Mouse (Mus musculus) intestine, postnatal 0 days (tissue): ENCODE data around the gene Pax5. TPM values are rescaled to one million over a fixed set of nuclear protein-coding genes. Genes with fewer than 3 reads are reported as not detected.

Experiments
- ATAC-seq: fragments of 200-750 bp; cut with Nextera tagmentation; 2 replicates; pipeline ENCODE4 v1.8.0; 2017; ENCODE audit warnings: mild to moderate bottlenecking, moderate TSS enrichment, moderate library complexity
- H3K27ac ChIP-seq: fragments of 300-500 bp; sonication (generic); 2 replicates; pipeline ENCODE4 v1.5.1; 2014; ENCODE audit warnings: mild to moderate bottlenecking, low read depth, low read length, moderate library complexity
- H3K27me3 ChIP-seq: fragments of 300-500 bp; sonication (generic); replicated peaks from 2 replicates; pipeline ENCODE4 v1.6.1; 2014; ENCODE audit warnings: low read length, mixed read lengths; ENCODE audit not compliant: control insufficient read depth, insufficient read depth
- H3K36me3 ChIP-seq: fragments of 300-500 bp; sonication (generic); 2 replicates; pipeline ENCODE4 v1.6.1; 2014; ENCODE audit warnings: mild to moderate bottlenecking, moderate library complexity; ENCODE audit not compliant: control insufficient read depth, insufficient read depth
- H3K4me1 ChIP-seq: fragments of 300-500 bp; sonication (generic); replicated peaks from 2 replicates; pipeline ENCODE4 v1.6.1; 2014; ENCODE audit warnings: antibody characterized with exemption, low read length, mixed read lengths; ENCODE audit not compliant: control insufficient read depth, insufficient read depth
- H3K4me2 ChIP-seq: fragments of 300-500 bp; sonication (generic); replicated peaks from 2 replicates; pipeline ENCODE4 v1.6.1; 2014; ENCODE audit warnings: low read depth, mild to moderate bottlenecking, moderate library complexity
- H3K4me3 ChIP-seq: fragments of 300-500 bp; sonication (generic); 2 replicates; pipeline ENCODE4 v1.5.1; 2014; ENCODE audit warnings: low read depth, low read length
- H3K9ac ChIP-seq: fragments of 300-500 bp; sonication (generic); 2 replicates; pipeline ENCODE4 v1.6.1; 2014; ENCODE audit warnings: mild to moderate bottlenecking, low read depth, low read length
- H3K9me3 ChIP-seq: fragments of 300-500 bp; sonication (generic); 2 replicates; pipeline ENCODE4 v1.6.1; 2016; ENCODE audit warnings: mixed run types; ENCODE audit not compliant: control insufficient read depth
- CTCF ChIP-seq: sonication (generic); IDR thresholded peaks from 2 replicates; pipeline ENCODE4 v1.5.1; 2016; ENCODE audit warnings: low read depth, mild to moderate bottlenecking, control low read depth, antibody characterized with exemption, moderate library complexity
- WGBS: fragments of 180-500 bp; shearing (Covaris S2); extraction: QIAGEN DNeasy Blood & Tissue Kit; methylation state at CpG from one replicate; pipeline ENCODE4 v1.1.7; 2014; 5-methylcytosine and 5-hydroxymethylcytosine counted together
- polyA plus RNA-seq: library from polyadenylated mRNA; unstranded; fragments of >200 nt; fragmentation: Nextera tagmentation; extraction: Ambion mirVana; gene quantifications from 2 replicates; pipeline ENCODE4 v1.2.1, GENCODE M21; 2015

Gene Pax5
- polyA plus RNA-seq, 1 experiment from 2014 or later, result 0.01 TPM

DNA sequence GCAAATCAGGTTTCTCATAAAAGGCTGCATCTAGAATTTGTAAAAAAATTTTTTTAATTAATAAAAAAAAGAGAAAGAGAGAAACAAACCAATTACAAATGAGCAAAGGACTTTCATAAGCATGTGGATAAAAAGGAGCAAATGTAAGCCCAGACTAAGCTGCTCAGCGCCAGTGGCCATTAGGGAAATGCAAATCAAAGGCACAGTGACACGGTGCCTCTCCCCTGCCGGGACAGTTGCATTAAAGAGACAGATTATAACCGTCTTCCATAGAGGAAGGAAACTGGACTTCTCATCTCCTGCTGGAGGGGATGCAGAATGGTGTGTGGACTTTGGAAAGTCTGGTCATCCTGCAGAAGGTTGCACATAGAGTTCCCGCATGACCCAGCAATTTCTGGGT is 133.5 kb downstream of the Pax5 start:
- no peaks in the 10 kb centered on the region for H3K4me1 ChIP-seq
- no peak overlapping the region for H3K4me2 ChIP-seq
- WGBS, result 52% methylated on average over 5 of the region's 5 CpGs
- no peak overlapping the region for H3K4me3 ChIP-seq
- H3K9ac ChIP-seq, result no peak overlapping the region
- H3K27me3 ChIP-seq, result no peaks in the 10 kb centered on the region
- no peak for TF ChIP-seq CTCF
- no peak for ATAC-seq
- no peak overlapping the region for H3K27ac ChIP-seq
- no peaks in the 10 kb centered on the region for H3K9me3 ChIP-seq
- no peaks in the 10 kb centered on the region for H3K36me3 ChIP-seq

DNA sequence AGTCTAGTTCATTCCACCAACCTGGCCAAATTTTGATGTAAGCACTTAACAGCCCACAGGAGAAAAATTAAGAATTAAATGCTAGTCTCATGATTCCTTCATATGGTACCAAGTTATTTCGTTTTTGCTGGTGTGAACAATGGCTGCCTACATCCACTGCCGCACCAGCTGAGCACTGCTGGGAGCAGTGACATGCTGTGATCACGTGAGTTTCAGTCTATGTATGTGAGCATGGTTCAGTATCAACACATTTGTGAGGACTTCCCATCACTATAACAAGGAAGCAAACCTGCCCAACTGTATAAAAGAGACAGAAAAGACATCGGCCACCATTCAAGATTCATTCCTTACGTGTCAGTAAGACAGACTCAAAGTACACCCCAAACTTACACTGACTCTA is 137.3 kb downstream of the Pax5 start:
- H3K9ac ChIP-seq, result no peak overlapping the region
- no peak overlapping the region for H3K4me3 ChIP-seq
- no peaks in the 10 kb centered on the region for H3K9me3 ChIP-seq
- ATAC-seq, result no peak
- H3K27me3 ChIP-seq, result no peaks in the 10 kb centered on the region
- 83% methylated on average over 5 of the region's 5 CpGs for WGBS
- no peaks in the 10 kb centered on the region for H3K36me3 ChIP-seq
- TF ChIP-seq CTCF, result no peak
- no peaks in the 10 kb centered on the region for H3K4me1 ChIP-seq
- H3K27ac ChIP-seq, result no peak overlapping the region
- H3K4me2 ChIP-seq, result no peak overlapping the region

DNA sequence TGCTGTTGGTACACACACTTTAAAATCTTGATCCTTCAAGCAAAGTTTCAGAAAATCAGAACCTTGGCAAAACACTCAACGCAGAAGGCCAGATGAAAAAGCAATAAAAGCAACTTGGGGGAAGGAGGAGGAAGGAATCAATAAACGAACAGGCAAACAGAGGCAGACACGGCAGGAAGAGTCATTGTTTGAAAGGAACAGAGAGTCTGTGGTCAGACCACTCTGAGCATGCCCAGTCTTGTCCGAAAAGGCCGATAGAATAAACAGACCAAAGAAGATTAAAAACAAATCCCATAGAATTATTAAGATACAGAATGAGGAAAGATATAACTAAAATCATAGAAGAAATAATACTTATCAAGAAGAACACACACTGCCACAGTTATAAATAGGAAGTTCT is 137.9 kb downstream of the Pax5 start:
- Histone ChIP-seq H3K27me3 (no peaks in the 10 kb centered on the region), H3K4me1 (no peaks in the 10 kb centered on the region), H3K27ac (no peak overlapping the region), H3K9me3 (no peaks in the 10 kb centered on the region), H3K9ac (no peak overlapping the region), H3K4me3 (no peak overlapping the region), H3K36me3 (no peaks in the 10 kb centered on the region), H3K4me2 (no peak overlapping the region)
- ATAC-seq, result no peak
- 26% methylated on average over 5 of the region's 5 CpGs for WGBS
- TF ChIP-seq CTCF, result no peak

DNA sequence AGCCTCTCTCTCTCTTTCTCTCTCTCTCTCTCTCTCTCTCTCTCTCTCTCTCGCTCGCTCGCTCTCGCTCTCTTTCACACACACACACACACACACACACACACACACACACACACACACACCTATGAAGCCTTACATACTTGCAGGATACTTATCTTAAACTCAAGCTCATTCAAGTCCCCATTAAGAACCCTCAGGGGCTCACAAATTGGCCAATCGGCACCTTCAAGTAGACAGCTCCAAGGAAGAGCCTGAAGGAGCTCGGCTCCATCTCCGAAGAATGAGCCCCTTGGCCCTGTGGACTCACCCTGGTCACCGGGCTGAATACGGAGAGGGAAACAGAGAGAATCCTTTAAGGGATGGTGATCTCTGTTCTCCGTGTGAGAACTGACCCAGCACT is 141.1 kb downstream of the Pax5 start:
- H3K36me3 ChIP-seq, result no peaks in the 10 kb centered on the region
- no peaks in the 10 kb centered on the region for H3K9me3 ChIP-seq
- H3K27ac ChIP-seq, result no peak overlapping the region
- no peaks in the 10 kb centered on the region for H3K4me1 ChIP-seq
- no peak overlapping the region for H3K9ac ChIP-seq
- no peak for TF ChIP-seq CTCF
- H3K4me3 ChIP-seq, result no peak overlapping the region
- WGBS, result 84% methylated on average over 9 of the region's 10 CpGs
- no peak overlapping the region for H3K4me2 ChIP-seq
- no peaks in the 10 kb centered on the region; the same call in 1 of the 2 replicates for H3K27me3 ChIP-seq
- ATAC-seq, result no peak

DNA sequence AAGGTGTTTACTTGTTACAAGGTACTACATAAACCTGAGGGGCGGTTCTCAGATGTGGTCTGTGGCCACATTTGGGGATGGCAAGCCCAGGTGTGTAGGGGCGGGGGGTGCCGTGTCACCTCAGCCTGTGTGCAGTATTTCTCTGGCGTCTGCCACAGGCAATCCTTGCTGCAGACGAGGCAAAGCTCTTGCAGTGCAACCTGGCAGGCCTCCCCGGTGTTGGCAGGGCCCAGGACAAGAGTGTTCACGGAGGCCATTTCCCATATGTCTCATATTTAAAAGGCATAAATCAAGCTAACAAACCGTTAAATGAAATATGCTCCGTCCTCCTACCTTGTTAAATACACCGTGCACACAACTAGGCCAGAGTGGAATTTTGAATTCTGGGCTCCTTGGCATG is 141.6 kb downstream of the Pax5 start:
- Histone ChIP-seq H3K4me1 (no peaks in the 10 kb centered on the region), H3K27ac (no peak overlapping the region), H3K9me3 (no peaks in the 10 kb centered on the region), H3K4me2 (no peak overlapping the region), H3K36me3 (no peaks in the 10 kb centered on the region), H3K27me3 (no peaks in the 10 kb centered on the region; the same call in 1 of the 2 replicates), H3K4me3 (no peak overlapping the region), H3K9ac (no peak overlapping the region)
- no peak for TF ChIP-seq CTCF
- no peak for ATAC-seq
- 74% methylated on average over 10 of the region's 10 CpGs for WGBS

DNA sequence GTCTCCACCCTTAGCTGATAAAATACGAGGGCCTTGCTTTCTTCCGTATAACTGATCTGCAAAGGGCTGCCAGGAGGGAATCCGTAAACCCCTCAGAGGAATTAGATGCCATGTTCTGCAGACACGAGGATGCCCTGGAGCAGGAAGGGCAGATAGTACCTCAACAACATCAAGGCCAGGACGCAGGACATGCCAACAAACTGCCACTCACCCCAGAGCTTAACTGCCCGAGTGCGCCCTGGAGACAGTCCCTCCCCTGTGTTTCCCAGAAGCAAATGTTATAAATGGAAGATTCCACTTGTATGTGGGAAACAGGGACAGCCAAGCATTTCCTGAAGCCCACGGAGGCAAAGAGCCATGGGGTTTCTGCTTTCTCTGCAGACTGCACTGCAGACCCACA is 143.9 kb downstream of the Pax5 start:
- WGBS, result 64% methylated on average over 8 of the region's 8 CpGs
- no peak for ATAC-seq
- H3K4me3 ChIP-seq, result no peak overlapping the region
- H3K9me3 ChIP-seq, result no peaks in the 10 kb centered on the region
- no peaks in the 10 kb centered on the region for H3K4me1 ChIP-seq
- no peak overlapping the region for H3K27ac ChIP-seq
- H3K27me3 ChIP-seq, result no peaks in the 10 kb centered on the region; the same call in 1 of the 2 replicates
- no peaks in the 10 kb centered on the region for H3K36me3 ChIP-seq
- no peak for TF ChIP-seq CTCF
- H3K9ac ChIP-seq, result no peak overlapping the region
- no peak overlapping the region for H3K4me2 ChIP-seq
